Mouse (Mus musculus) hindbrain, embryonic 16.5 days (tissue): Measurements from ENCODE around the gene Nmt2. TPM values are rescaled to one million over a fixed set of nuclear protein-coding genes. Genes with fewer than 3 reads are reported as not detected.

ENCODE experiments used
- ATAC-seq: fragments of 200-750 bp; cut with Nextera tagmentation; 2 replicates; pipeline ENCODE4 v1.8.0; 2017; ENCODE audit warnings: moderate TSS enrichment, moderate library complexity
- H3K27ac ChIP-seq: fragments of 300-500 bp; sonication (generic); 2 replicates; pipeline ENCODE4 v1.5.1; 2014; ENCODE audit warnings: low read depth, mild to moderate bottlenecking, control low read depth, low read length, moderate library complexity
- H3K27me3 ChIP-seq: fragments of 300-500 bp; sonication (generic); replicated peaks from 2 replicates; pipeline ENCODE4 v1.6.1; 2014; ENCODE audit warnings: low read length; ENCODE audit not compliant: control insufficient read depth, insufficient read depth
- H3K36me3 ChIP-seq: fragments of 300-500 bp; sonication (generic); 2 replicates; pipeline ENCODE4 v1.6.1; 2014; ENCODE audit warnings: mild to moderate bottlenecking, low read length, moderate library complexity, mixed read lengths; ENCODE audit not compliant: control insufficient read depth, insufficient read depth
- H3K4me1 ChIP-seq: fragments of 300-500 bp; sonication (generic); 2 replicates; pipeline ENCODE4 v1.6.1; 2014; ENCODE audit warnings: low read depth, low read length; ENCODE audit not compliant: control insufficient read depth, insufficient read depth
- H3K4me2 ChIP-seq: fragments of 300-500 bp; sonication (generic); 2 replicates; pipeline ENCODE4 v1.6.1; 2014; ENCODE audit warnings: mild to moderate bottlenecking, low read length, control low read depth, moderate library complexity
- H3K4me3 ChIP-seq: fragments of 300-500 bp; sonication (generic); 2 replicates; pipeline ENCODE4 v1.5.1; 2014; ENCODE audit warnings: mild to moderate bottlenecking, low read length, control low read depth, moderate library complexity
- H3K9ac ChIP-seq: fragments of 300-500 bp; sonication (generic); 2 replicates; pipeline ENCODE4 v1.6.1; 2014; ENCODE audit warnings: low read depth, mild to moderate bottlenecking, control low read depth, low read length, moderate library complexity
- H3K9me3 ChIP-seq: fragments of 300-500 bp; sonication (generic); 2 replicates; pipeline ENCODE4 v1.6.1; 2014; ENCODE audit warnings: mild to moderate bottlenecking, low read length, moderate library complexity; ENCODE audit not compliant: control insufficient read depth
- WGBS: fragments of 180-500 bp; shearing (Covaris S2); extraction: QIAGEN DNeasy Blood & Tissue Kit; methylation state at CpG from one replicate; pipeline ENCODE4 v1.1.7; 2014; 5-methylcytosine and 5-hydroxymethylcytosine counted together
- polyA plus RNA-seq: library from polyadenylated mRNA; unstranded; fragments of >200 nt; fragmentation: Nextera tagmentation; extraction: Ambion mirVana; gene quantifications from 2 replicates; pipeline ENCODE4 v1.2.1, GENCODE M21; 2015

Gene Nmt2
- polyA plus RNA-seq, 1 experiment from 2014 or later, result 108 TPM

DNA sequence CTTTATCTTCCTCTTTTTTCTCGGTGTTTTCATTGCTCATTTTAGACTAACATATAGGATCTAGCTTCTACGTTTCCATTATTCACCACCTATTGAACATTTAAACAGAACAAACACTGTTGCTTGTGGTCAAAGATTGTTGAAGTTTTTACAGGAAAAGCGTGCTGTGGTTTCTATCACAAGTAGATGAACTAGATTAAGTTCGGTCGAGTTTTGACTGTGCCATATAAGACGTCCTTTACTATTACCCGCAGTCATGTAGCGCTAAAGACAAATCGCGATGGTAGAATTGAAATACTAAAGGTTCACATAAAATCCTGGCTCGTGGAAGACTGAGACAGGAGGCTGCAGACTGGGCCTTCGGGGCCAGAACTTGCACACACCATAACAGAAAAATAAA is 49.7 kb downstream of the Nmt2 start:
- no peak overlapping the region for H3K4me2 ChIP-seq
- ATAC-seq, result no peak
- H3K27ac ChIP-seq, result no peak overlapping the region
- H3K27me3 ChIP-seq, result 0 out of 2 replicates have a peak, but pooled peaks cover 3% of the 10 kb centered on the region
- H3K4me3 ChIP-seq, result no peak overlapping the region
- H3K9me3 ChIP-seq, result no peaks in the 10 kb centered on the region
- H3K36me3 ChIP-seq, result peaks cover 11% of the 10 kb centered on the region; the same call in 1 of the 2 replicates
- 92% methylated on average over 12 of the region's 12 CpGs for WGBS
- peaks cover 18% of the 10 kb centered on the region for H3K4me1 ChIP-seq
- no peak overlapping the region for H3K9ac ChIP-seq

DNA sequence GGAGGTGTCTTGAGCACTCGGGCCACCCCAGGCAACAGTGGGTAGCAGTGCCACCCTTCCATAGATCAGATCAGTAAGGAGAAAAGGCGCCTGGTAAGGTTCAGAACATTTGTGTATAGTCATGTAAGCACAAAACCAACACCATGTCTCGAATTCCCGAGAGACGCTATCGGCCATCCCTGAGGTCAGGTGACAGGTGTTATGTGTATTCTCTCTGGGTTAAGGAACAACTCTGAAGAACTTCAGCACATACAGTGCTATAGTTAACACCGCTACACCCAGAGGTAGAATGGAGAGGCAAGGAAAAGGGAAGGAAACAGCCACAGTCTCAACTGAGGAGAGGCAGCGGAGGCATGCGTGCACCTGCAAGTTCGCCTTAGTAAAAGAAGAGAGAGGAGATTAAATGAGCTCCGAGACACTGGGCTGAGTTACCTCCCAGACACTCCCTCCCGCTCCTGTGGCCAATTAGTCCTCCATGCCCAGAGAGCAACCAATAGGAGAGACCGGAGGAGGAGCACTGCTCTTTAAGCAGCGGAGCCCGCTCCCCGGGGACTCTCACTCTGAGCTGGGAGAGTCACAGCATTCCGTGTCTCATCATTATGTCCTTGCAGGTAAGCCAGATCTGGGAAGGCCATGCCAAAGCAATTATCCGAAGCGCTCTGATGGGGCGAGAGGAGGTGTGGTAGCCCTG is 51.7 kb downstream of the Nmt2 start, which contains the start of gene Acbd7:
Gene Acbd7 (plus strand): TSS at position 558 of the 691 bp plus-strand sequence.
- Histone ChIP-seq H3K9me3 (no peaks in the 10 kb centered on the region), H3K9ac (peak within 1 kb of the TSS; percentile 58), H3K4me3 (peak within 1 kb of the TSS; percentile 40), H3K27ac (no peak within 1 kb of the TSS), H3K36me3 (no peaks in the 10 kb centered on the region), H3K27me3 (0 out of 2 replicates have a peak, but pooled peaks cover 3% of the 10 kb centered on the region), H3K4me2 (peak within 1 kb of the TSS; percentile 74), H3K4me1 (peaks cover 17% of the 10 kb centered on the region)
- WGBS, result 5% methylated on average over 20 of the region's 20 CpGs
- peak; percentile 12; the same call in 1 of the 2 replicates for ATAC-seq

DNA sequence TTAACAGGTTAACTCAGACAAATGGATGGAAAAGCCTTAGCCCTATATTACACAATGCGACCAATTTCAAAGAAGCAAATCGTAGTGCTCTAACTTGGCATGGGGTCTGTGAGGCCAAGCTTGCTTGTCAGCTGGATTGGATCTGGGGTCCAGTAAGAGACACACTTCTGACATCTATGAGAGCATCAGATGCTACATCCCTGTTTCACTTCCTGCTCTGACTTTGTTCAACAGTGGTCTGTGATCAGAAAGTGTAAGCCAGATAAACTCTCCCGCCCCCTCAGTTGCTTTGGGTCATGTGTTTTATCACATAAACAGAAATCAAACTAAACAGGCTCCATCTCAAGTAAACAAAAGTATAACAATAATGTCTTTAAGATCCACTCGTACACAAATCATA is 64.4 kb downstream of the Nmt2 start:
- H3K4me1 ChIP-seq, result no peaks in the 10 kb centered on the region
- no peak overlapping the region for H3K9ac ChIP-seq
- no peak for ATAC-seq
- H3K9me3 ChIP-seq, result no peaks in the 10 kb centered on the region
- H3K36me3 ChIP-seq, result no peaks in the 10 kb centered on the region
- no peak overlapping the region for H3K27ac ChIP-seq
- WGBS, result 87% methylated on average over 4 of the region's 4 CpGs
- H3K27me3 ChIP-seq, result no peaks in the 10 kb centered on the region
- no peak overlapping the region for H3K4me3 ChIP-seq
- H3K4me2 ChIP-seq, result no peak overlapping the region

DNA sequence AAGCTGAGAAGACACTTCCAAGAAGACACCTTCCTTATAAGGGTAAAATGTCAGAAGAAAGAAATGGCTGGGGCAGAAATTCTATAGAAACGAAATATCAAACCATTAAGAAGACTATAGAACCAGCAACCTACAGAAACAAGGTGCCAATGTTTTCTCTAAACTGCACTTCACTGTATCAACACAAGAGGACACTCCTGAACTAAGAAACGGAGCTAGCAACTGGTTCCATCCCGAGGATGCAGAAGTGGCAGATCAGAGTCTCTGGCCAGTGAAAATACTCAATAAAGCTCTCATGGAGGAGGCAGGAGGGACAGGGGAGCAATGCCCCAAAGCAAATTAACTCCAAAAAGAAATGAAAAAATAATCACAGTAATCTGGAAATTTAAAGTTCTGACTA is 64.9 kb downstream of the Nmt2 start:
- no peak overlapping the region for H3K4me2 ChIP-seq
- H3K4me3 ChIP-seq, result no peak overlapping the region
- no peak overlapping the region for H3K9ac ChIP-seq
- H3K27ac ChIP-seq, result no peak overlapping the region
- H3K36me3 ChIP-seq, result no peaks in the 10 kb centered on the region
- no peaks in the 10 kb centered on the region for H3K4me1 ChIP-seq
- peak; percentile 48 for ATAC-seq
- H3K9me3 ChIP-seq, result no peaks in the 10 kb centered on the region
- WGBS, result 20% methylated on average over 3 of the region's 3 CpGs
- no peaks in the 10 kb centered on the region for H3K27me3 ChIP-seq

- Histone ChIP-seq H3K9me3 (no peaks in the 10 kb centered on the region), H3K9ac (no peak overlapping the region), H3K27ac (no peak overlapping the region), H3K4me1 (no peaks in the 10 kb centered on the region), H3K36me3 (no peaks in the 10 kb centered on the region), H3K27me3 (no peaks in the 10 kb centered on the region), H3K4me2 (no peak overlapping the region), H3K4me3 (no peak overlapping the region)
- ATAC-seq, result no peak
These were observed 69.1 kb downstream of the Nmt2 start for GRCm38 (mm10) chr2:3353160-3353559.

GRCm38 (mm10) chr2:3355793-3356192 is 71.8 kb downstream of the Nmt2 start:
- WGBS, result 93% methylated on average over 8 of the region's 8 CpGs
- no peaks in the 10 kb centered on the region for H3K4me1 ChIP-seq
- no peak for ATAC-seq
- H3K27ac ChIP-seq, result no peak overlapping the region
- H3K9ac ChIP-seq, result no peak overlapping the region
- no peak overlapping the region for H3K4me2 ChIP-seq
- no peaks in the 10 kb centered on the region for H3K9me3 ChIP-seq
- no peaks in the 10 kb centered on the region for H3K36me3 ChIP-seq
- H3K4me3 ChIP-seq, result no peak overlapping the region
- no peaks in the 10 kb centered on the region for H3K27me3 ChIP-seq

DNA sequence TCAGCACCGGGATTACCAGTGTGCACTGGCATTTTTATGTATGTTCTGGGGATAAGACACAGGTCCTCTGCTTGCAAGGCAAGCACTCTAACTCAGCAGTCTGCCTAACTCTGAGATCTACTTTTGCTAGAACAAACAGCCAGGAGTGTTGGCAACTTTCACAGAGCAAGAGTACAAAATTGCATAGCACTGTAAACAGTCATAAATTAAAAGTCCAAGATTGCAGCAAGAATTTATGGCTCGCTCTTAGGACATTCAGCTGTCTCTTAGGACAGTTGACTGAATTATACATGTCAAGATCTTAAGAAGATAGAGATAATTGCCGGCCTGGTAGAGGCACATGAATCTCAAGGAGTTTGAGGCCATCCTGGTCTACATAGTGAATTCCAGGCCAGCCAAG is 72.3 kb downstream of the Nmt2 start:
- Histone ChIP-seq H3K9ac (no peak overlapping the region), H3K27me3 (no peaks in the 10 kb centered on the region), H3K4me3 (no peak overlapping the region), H3K4me2 (no peak overlapping the region), H3K27ac (no peak overlapping the region), H3K36me3 (no peaks in the 10 kb centered on the region), H3K4me1 (no peaks in the 10 kb centered on the region), H3K9me3 (no peaks in the 10 kb centered on the region)
- 79% methylated on average over 3 of the region's 3 CpGs for WGBS
- ATAC-seq, result no peak

GRCm38 (mm10) chr2:3357887-3358286 is 73.9 kb downstream of the Nmt2 start:
- no peak overlapping the region for H3K4me3 ChIP-seq
- WGBS, result 87% methylated on average over 3 of the region's 3 CpGs
- H3K27ac ChIP-seq, result no peak overlapping the region
- no peaks in the 10 kb centered on the region for H3K36me3 ChIP-seq
- H3K9ac ChIP-seq, result no peak overlapping the region
- no peak for ATAC-seq
- H3K4me2 ChIP-seq, result no peak overlapping the region
- no peaks in the 10 kb centered on the region for H3K4me1 ChIP-seq
- no peaks in the 10 kb centered on the region for H3K9me3 ChIP-seq
- no peaks in the 10 kb centered on the region for H3K27me3 ChIP-seq

DNA sequence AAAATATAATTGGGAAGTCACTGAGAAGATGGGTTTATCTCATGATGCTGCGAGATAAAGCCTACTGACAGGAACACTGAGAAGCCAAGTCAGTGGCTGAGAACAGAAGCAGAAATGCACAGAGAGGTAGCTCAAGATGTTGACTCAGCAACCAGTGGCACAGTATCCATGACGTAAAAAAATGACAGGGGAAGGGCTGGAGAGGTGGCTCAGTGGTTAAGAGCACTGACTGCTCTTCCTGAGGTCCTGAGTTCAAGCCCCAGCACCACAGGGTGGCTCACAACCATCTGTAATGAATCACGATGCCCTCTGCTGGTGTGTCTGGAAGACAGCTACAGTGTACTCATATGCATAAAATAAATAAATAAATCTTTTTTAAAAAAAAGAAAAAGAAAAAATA is 77.1 kb downstream of the Nmt2 start:
- no peak overlapping the region for H3K4me2 ChIP-seq
- H3K36me3 ChIP-seq, result no peaks in the 10 kb centered on the region
- no peak overlapping the region for H3K4me3 ChIP-seq
- whole genome bisulfite sequencing, result 81% methylated on average over 3 of the region's 3 CpGs
- H3K27me3 ChIP-seq, result no peaks in the 10 kb centered on the region
- no peak for ATAC-seq
- H3K27ac ChIP-seq, result no peak overlapping the region
- no peak overlapping the region for H3K9ac ChIP-seq
- no peaks in the 10 kb centered on the region for H3K4me1 ChIP-seq
- H3K9me3 ChIP-seq, result no peaks in the 10 kb centered on the region
